Comparison of ENCODE assay signal across 10 mouse cellular contexts in the genomic region with DNA sequence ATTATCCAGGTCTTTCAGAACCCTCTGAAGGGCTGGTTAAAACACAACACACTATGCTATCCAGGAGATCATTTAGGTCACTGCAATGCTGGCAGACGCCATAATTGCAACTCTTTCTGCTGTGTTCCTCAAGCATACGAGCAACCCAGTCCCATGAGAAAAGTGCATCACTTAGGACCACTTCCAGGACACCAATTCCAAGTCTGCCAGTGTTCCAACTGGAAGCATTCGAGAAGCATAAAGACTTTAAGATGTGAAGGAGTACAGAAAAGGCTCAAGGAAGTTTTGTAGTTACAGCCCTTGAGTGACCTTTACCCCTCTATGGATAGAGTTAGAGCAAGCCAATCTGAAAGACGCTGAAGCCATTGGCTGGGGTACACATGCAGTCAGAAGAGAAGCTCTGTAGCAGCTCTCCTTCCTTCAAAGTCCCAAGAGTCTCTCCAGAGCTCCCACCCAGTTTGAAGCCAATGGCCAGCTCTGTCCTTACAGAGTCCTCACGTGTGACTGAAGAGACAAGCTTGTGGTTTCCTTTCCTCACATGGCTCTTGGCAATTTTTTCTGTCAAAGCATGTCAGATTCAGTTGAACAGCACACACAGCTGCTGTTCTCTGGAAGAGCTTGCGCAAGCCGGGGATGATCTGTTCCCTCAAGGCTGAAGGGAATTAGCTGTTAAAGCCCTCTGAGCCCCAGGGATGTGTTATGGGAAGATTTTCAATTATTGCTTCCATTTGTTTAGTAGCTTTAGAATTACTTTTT. TPM values are rescaled to one million over a fixed set of nuclear protein-coding genes. Genes with fewer than 3 reads are reported as not detected.
A peak's percentile ranks its signal among the peaks of the same experiment; 100 is the strongest.
DNase-seq lines count a peak whose midpoint lies in the region; ATAC-seq and TF ChIP-seq lines count a peak whose summit lies in the region.
"Had no signal": no experiment of that assay in that cellular context is flagged by ENCODE, and none has a peak within 500 bp of the region (broad histone marks: within the 10 kb centered on the region; RNA-seq: fewer than 3 reads in every experiment).

No protein-coding gene starts in this region.

- TF ChIP-seq CTCF in gastrocnemius, adult 2 months (IDR thresholded peaks at IDR 0.05), result no peak
- no peak for TF ChIP-seq CTCF in lung, postnatal 0 days (IDR thresholded peaks at IDR 0.05)

- no peak overlapping the region for H3K9ac ChIP-seq in lung, postnatal 0 days (replicated peaks; ENCODE audit: low read depth)

- no peak overlapping the region for H3K4me2 ChIP-seq in lung, postnatal 0 days (replicated peaks; ENCODE audit: low read depth, low read length)

- H3K27ac ChIP-seq in gastrocnemius, adult 2 months, result peak overlapping the region; percentile 72
- H3K27ac ChIP-seq in lung, postnatal 0 days (ENCODE audit: low read length), result peak overlapping the region; percentile 60

- intact Hi-C loops in gastrocnemius, adult 2 months (cut with DNase I), result no loop called here

- no peaks in the 10 kb centered on the region for H3K27me3 ChIP-seq in lung, postnatal 0 days (replicated peaks; ENCODE audit: insufficient read depth, low read length)

- no peaks in the 10 kb centered on the region for H3K9me3 ChIP-seq in lung, postnatal 0 days (ENCODE audit: low read length)

- no peaks in the 10 kb centered on the region for H3K4me1 ChIP-seq in lung, postnatal 0 days (ENCODE audit: insufficient read depth, low read depth, low read length)

- WGBS in lung, postnatal 0 days, result 46% methylated on average over 7 of the region's 7 CpGs

- peak; percentile 62 for DNase-seq in gastrocnemius, adult 2 months
- DNase-seq in gastrocnemius, postnatal 10 days, result no peak
- DNase-seq in Muller cell, postnatal 12 days (ENCODE audit: inconsistent ontology term), result peak; percentile 12
- DNase-seq in gastrocnemius, adult 8-10 months (ENCODE audit: low spot score in 2 of 2), result peak; percentile 33 to 54
- DNase-seq in lung, postnatal 0 days (ENCODE audit: low spot score), result peak; percentile 92
- DNase-seq in layer of hippocampus, adult 9-10 months (ENCODE audit: low spot score), result no peak
- no peak for DNase-seq in layer of hippocampus, adult 9-11 months

- H3K36me3 ChIP-seq in lung, postnatal 0 days (ENCODE audit: insufficient read depth, low read length), result no peaks in the 10 kb centered on the region

- no peak overlapping the region for H3K4me3 ChIP-seq in gastrocnemius, adult 2 months
- H3K4me3 ChIP-seq in lung, postnatal 0 days (ENCODE audit: low read depth, low read length), result no peak overlapping the region

- peak; percentile 92 for ATAC-seq in lung, postnatal 0 days
- ATAC-seq in monocyte, adult 5-6 weeks (replicated peaks; ENCODE audit: insufficient number of reproducible peaks, low FRiP score, low TSS enrichment, poor library complexity, severe bottlenecking), result no peak

- peak; percentile 82 for TF ChIP-seq EP300 in lung, postnatal 0 days (IDR thresholded peaks at IDR 0.05)

RNA-seq across cellular contexts. Expression of gene Ccl8, which starts 56.5 kb away (rescaled TPM):
- not detected for total RNA-seq in gastrocnemius, adult 2 months (2021)
- total RNA-seq in gastrocnemius, postnatal 10 days (2021), result under 1 TPM; 0.70 to 0.77 TPM
- total RNA-seq in gastrocnemius, adult 8-10 months (2022), result under 1 TPM in 1 of 4 experiments, not detected in 3; 0.86 TPM
- 0.25 TPM in 1 of 2 replicates, not detected in the other for polyA plus RNA-seq in lung, postnatal 0 days (2015; fragmentation: Nextera tagmentation; extraction: Ambion mirVana)
- total RNA-seq in monocyte, adult 5-6 weeks (2017), result not detected in 3 replicates
- total RNA-seq: left cerebral cortex, postnatal 25 days had no signal
- polyA plus RNA-seq: intestine, embryonic 14.5 days had no signal

Comparison
In these comparisons a context has a peak if more than half of its experiments do, and no peak if none do; other contexts are left out.
1. DNase-seq: peak in gastrocnemius, adult 2 months (single experiment), Muller cell, postnatal 12 days (single experiment), gastrocnemius, adult 8-10 months (2 of 2) and lung, postnatal 0 days (single experiment); none in gastrocnemius, postnatal 10 days (single experiment), layer of hippocampus, adult 9-10 months (single experiment) and layer of hippocampus, adult 9-11 months (single experiment).